Mouse (Mus musculus) midbrain, embryonic 11.5 days (tissue): Measurements from ENCODE around the gene T2. TPM values are rescaled to one million over a fixed set of nuclear protein-coding genes. Genes with fewer than 3 reads are reported as not detected.
A peak's percentile ranks its signal among the peaks of the same experiment; 100 is the strongest.
"Not testable (repeated sequence)": the region's sequence is repeated elsewhere in the genome, so short reads cannot be mapped to it uniquely, and the experiment has no call there.

Source experiments
- ATAC-seq: fragments of 200-750 bp; cut with Nextera tagmentation; 2 replicates; pipeline ENCODE4 v1.8.0; 2017; ENCODE audit warnings: moderate TSS enrichment, moderate library complexity; ENCODE audit not compliant: low FRiP score
- DNase-seq: peaks from one replicate; pipeline ENCODE4 v3.0.0; 2015; ENCODE audit warnings: low spot score; ENCODE audit errors: missing footprints
- H3K27ac ChIP-seq: fragments of 300-500 bp; sonication (generic); 2 replicates; pipeline ENCODE4 v1.5.1; 2014; ENCODE audit warnings: low read depth, low read length
- H3K27me3 ChIP-seq: fragments of 300-500 bp; sonication (generic); 2 replicates; pipeline ENCODE4 v1.6.1; 2014; ENCODE audit warnings: mild to moderate bottlenecking, low read length, moderate library complexity, mixed read lengths; ENCODE audit not compliant: control insufficient read depth, insufficient read depth
- H3K36me3 ChIP-seq: fragments of 300-500 bp; sonication (generic); 2 replicates; pipeline ENCODE4 v1.6.1; 2014; ENCODE audit warnings: mild to moderate bottlenecking, low read length, moderate library complexity, mixed read lengths; ENCODE audit not compliant: control insufficient read depth, insufficient read depth
- H3K4me1 ChIP-seq: fragments of 300-500 bp; sonication (generic); 2 replicates; pipeline ENCODE4 v1.6.1; 2014; ENCODE audit warnings: low read length; ENCODE audit not compliant: control insufficient read depth, insufficient read depth
- H3K4me2 ChIP-seq: fragments of 300-500 bp; sonication (generic); 2 replicates; pipeline ENCODE4 v1.6.1; 2014; ENCODE audit warnings: mild to moderate bottlenecking, moderate library complexity
- H3K4me3 ChIP-seq: fragments of 300-500 bp; sonication (generic); 2 replicates; pipeline ENCODE4 v1.5.1; 2014; ENCODE audit warnings: low read depth, low read length
- H3K9ac ChIP-seq: fragments of 300-500 bp; sonication (generic); 2 replicates; pipeline ENCODE4 v1.6.1; 2014; ENCODE audit warnings: low read length
- H3K9me3 ChIP-seq: fragments of 300-500 bp; sonication (generic); 2 replicates; pipeline ENCODE4 v1.6.1; 2016; ENCODE audit warnings: low read length; ENCODE audit not compliant: control insufficient read depth
- WGBS: fragments of 180-500 bp; shearing (Covaris S2); extraction: QIAGEN DNeasy Blood & Tissue Kit; methylation state at CpG from one replicate; pipeline ENCODE4 v1.1.7; 2014; 5-methylcytosine and 5-hydroxymethylcytosine counted together
- polyA plus RNA-seq: library from polyadenylated mRNA; unstranded; fragments of >200 nt; fragmentation: Nextera tagmentation; extraction: Ambion mirVana; gene quantifications from 2 replicates; pipeline ENCODE4 v1.2.1, GENCODE M21; 2014

Gene T2
- polyA plus RNA-seq, 1 experiment from 2014 or later = 0.18 TPM

- not testable (repeated sequence) for H3K4me2 ChIP-seq, H3K4me3 ChIP-seq, ATAC-seq, DNase-seq, H3K36me3 ChIP-seq, H3K27me3 ChIP-seq, H3K4me1 ChIP-seq, H3K9ac ChIP-seq, H3K27ac ChIP-seq, H3K9me3 ChIP-seq
- 70% methylated on average over 8 of the region's 8 CpGs for WGBS
These were observed 48.1 kb downstream of the T2 start for GRCm38 (mm10) chr17:8403932-8404331.

GRCm38 (mm10) chr17:8406285-8406684, 50.5 kb downstream of the T2 start:
- Histone ChIP-seq H3K9me3 (no peaks in the 10 kb centered on the region), H3K4me2 (no peak overlapping the region), H3K4me3 (no peak overlapping the region), H3K9ac (no peak overlapping the region), H3K27ac (no peak overlapping the region), H3K36me3 (no peaks in the 10 kb centered on the region), H3K4me1 (peaks cover 9% of the 10 kb centered on the region), H3K27me3 (no peaks in the 10 kb centered on the region)
- DNase-seq (peak; percentile 83), ATAC-seq (no peak)
- WGBS = 40% methylated on average over 6 of the region's 6 CpGs

GRCm38 (mm10) chr17:8408002-8408401, 52.2 kb downstream of the T2 start:
- H3K36me3 ChIP-seq, H3K9me3 ChIP-seq, ATAC-seq, H3K4me2 ChIP-seq, H3K4me3 ChIP-seq, H3K27me3 ChIP-seq, H3K9ac ChIP-seq, H3K27ac ChIP-seq, H3K4me1 ChIP-seq: not testable (repeated sequence)
- DNase-seq = peak; percentile 69
- 75% methylated on average over 4 of the region's 4 CpGs for WGBS

- no peak overlapping the region for H3K27ac ChIP-seq
- ATAC-seq = no peak
- no peaks in the 10 kb centered on the region for H3K36me3 ChIP-seq
- H3K4me3 ChIP-seq = no peak overlapping the region
- H3K9ac ChIP-seq = peak overlapping the region; percentile 13; the same call in 1 of the 2 replicates
- H3K4me2 ChIP-seq = no peak overlapping the region; the same call in 1 of the 2 replicates
- H3K9me3 ChIP-seq = no peaks in the 10 kb centered on the region
- DNase-seq = peak; percentile 88
- H3K27me3 ChIP-seq = peaks cover under 1% of the 10 kb centered on the region; the same call in 1 of the 2 replicates
- 3% methylated on average over 16 of the region's 16 CpGs for WGBS
- H3K4me1 ChIP-seq = peaks cover 9% of the 10 kb centered on the region
These were observed 53.0 kb downstream of the T2 start for GRCm38 (mm10) chr17:8408589-8409295.

- no peaks in the 10 kb centered on the region for H3K9me3 ChIP-seq
- H3K9ac ChIP-seq = no peak overlapping the region
- DNase-seq (no peak), ATAC-seq (no peak)
- no peak overlapping the region for H3K27ac ChIP-seq
- H3K4me3 ChIP-seq = no peak overlapping the region
- no peaks in the 10 kb centered on the region for H3K36me3 ChIP-seq
- 83% methylated on average over 2 of the region's 2 CpGs for WGBS
- peaks cover 9% of the 10 kb centered on the region for H3K4me1 ChIP-seq
- peaks cover 3% of the 10 kb centered on the region; the same call in 1 of the 2 replicates for H3K27me3 ChIP-seq
- H3K4me2 ChIP-seq = no peak overlapping the region
These were observed 54.5 kb downstream of the T2 start for GRCm38 (mm10) chr17:8410330-8410729.

GRCm38 (mm10) chr17:8413656-8414055, 57.9 kb downstream of the T2 start:
- H3K27ac ChIP-seq = no peak overlapping the region
- peaks cover 3% of the 10 kb centered on the region; the same call in 1 of the 2 replicates for H3K27me3 ChIP-seq
- no peak for DNase-seq
- no peaks in the 10 kb centered on the region for H3K36me3 ChIP-seq
- H3K9me3 ChIP-seq = no peaks in the 10 kb centered on the region
- H3K9ac ChIP-seq = no peak overlapping the region
- no peak overlapping the region for H3K4me3 ChIP-seq
- 70% methylated on average over 5 of the region's 5 CpGs for WGBS
- ATAC-seq = no peak
- peaks cover 7% of the 10 kb centered on the region for H3K4me1 ChIP-seq
- no peak overlapping the region for H3K4me2 ChIP-seq

- no peaks in the 10 kb centered on the region for H3K9me3 ChIP-seq
- peaks cover 3% of the 10 kb centered on the region; the same call in 1 of the 2 replicates for H3K27me3 ChIP-seq
- no peak for DNase-seq
- H3K36me3 ChIP-seq = no peaks in the 10 kb centered on the region
- H3K4me3 ChIP-seq = no peak overlapping the region
- ATAC-seq = no peak
- 7% methylated on average over 8 of the region's 8 CpGs for WGBS
- no peak overlapping the region for H3K4me2 ChIP-seq
- H3K9ac ChIP-seq = no peak overlapping the region
- no peak overlapping the region for H3K27ac ChIP-seq
- no peaks in the 10 kb centered on the region; the same call in 1 of the 2 replicates for H3K4me1 ChIP-seq
These were observed 59.7 kb downstream of the T2 start for GRCm38 (mm10) chr17:8415533-8415932.

GRCm38 (mm10) chr17:8416865-8417264, 61.1 kb downstream of the T2 start:
- H3K27ac ChIP-seq = no peak overlapping the region
- ATAC-seq (no peak), DNase-seq (no peak)
- no peak overlapping the region for H3K4me3 ChIP-seq
- H3K27me3 ChIP-seq = peaks cover 3% of the 10 kb centered on the region; the same call in 1 of the 2 replicates
- WGBS = 56% methylated on average over 8 of the region's 8 CpGs
- H3K9me3 ChIP-seq = no peaks in the 10 kb centered on the region
- H3K9ac ChIP-seq = no peak overlapping the region
- no peak overlapping the region for H3K4me2 ChIP-seq
- H3K4me1 ChIP-seq = no peaks in the 10 kb centered on the region; the same call in 1 of the 2 replicates
- no peaks in the 10 kb centered on the region for H3K36me3 ChIP-seq

- no peaks in the 10 kb centered on the region for H3K27me3 ChIP-seq
- no peak for ATAC-seq
- H3K27ac ChIP-seq = no peak overlapping the region
- no peak overlapping the region for H3K4me2 ChIP-seq
- no peaks in the 10 kb centered on the region for H3K4me1 ChIP-seq
- 63% methylated on average over 1 of the region's 1 CpGs for WGBS
- no peaks in the 10 kb centered on the region for H3K36me3 ChIP-seq
- DNase-seq = no peak
- H3K9ac ChIP-seq = no peak overlapping the region
- H3K4me3 ChIP-seq = no peak overlapping the region
- H3K9me3 ChIP-seq = no peaks in the 10 kb centered on the region
These were observed 64.9 kb downstream of the T2 start for GRCm38 (mm10) chr17:8420739-8421138.
